Mouse (Mus musculus) spleen, adult 2 months (tissue): ENCODE results near the gene Man2a1. TPM values are rescaled to one million over a fixed set of nuclear protein-coding genes. Genes with fewer than 3 reads are reported as not detected.

Source experiments
- DNase-seq, 2 experiments: peaks; one replicate each; pipeline versions ENCODE4 v3.0.0 to v3.0.0-alpha.2; 2012 to 2021; ENCODE audit warnings: low spot score in 2 of 2, low read depth in 1 of 2
- H3K27ac ChIP-seq: fragments of 200-500 bp; 2 replicates; pipeline ENCODE4 v1.5.1; 2012; ENCODE audit warnings: low read length, inconsistent platforms; ENCODE audit not compliant: insufficient read depth
- H3K27me3 ChIP-seq: fragments of 200-500 bp; 2 replicates; pipeline ENCODE4 v1.6.1; 2012; ENCODE audit warnings: mild to moderate bottlenecking, moderate library complexity, low read length, inconsistent platforms; ENCODE audit not compliant: control insufficient read depth, insufficient read depth
- H3K36me3 ChIP-seq: fragments of 200-500 bp; 2 replicates; pipeline ENCODE4 v1.6.1; 2012; ENCODE audit warnings: mild to moderate bottlenecking, low read length, inconsistent platforms; ENCODE audit not compliant: control insufficient read depth, insufficient read depth
- H3K4me1 ChIP-seq: fragments of 200-500 bp; 2 replicates; pipeline ENCODE4 v1.6.1; 2011; ENCODE audit warnings: inconsistent platforms; ENCODE audit not compliant: control insufficient read depth, insufficient read depth, insufficient read length
- H3K4me3 ChIP-seq: fragments of 200-500 bp; 2 replicates; pipeline ENCODE4 v1.5.1; 2011; ENCODE audit warnings: mild to moderate bottlenecking, inconsistent platforms; ENCODE audit not compliant: insufficient read depth, insufficient read length; ENCODE audit errors: extremely low read depth
- CTCF ChIP-seq: fragments of 200-500 bp; IDR thresholded peaks from 2 replicates; pipeline ENCODE4 v1.5.1; 2011; ENCODE audit warnings: mild to moderate bottlenecking, inconsistent platforms; ENCODE audit not compliant: insufficient read depth, insufficient read length, insufficient replicate concordance; ENCODE audit errors: extremely low read depth
- POLR2A ChIP-seq: fragments of 200-500 bp; IDR thresholded peaks from 2 replicates; pipeline ENCODE4 v1.6.1; 2011; ENCODE audit warnings: low read depth, low read length, inconsistent platforms
- WGBS: fragments of 180-500 bp; shearing (Covaris S2); methylation state at CpG from one replicate; pipeline ENCODE4 v1.1.7; 2018; 5-methylcytosine and 5-hydroxymethylcytosine counted together
- polyA plus RNA-seq: library from polyadenylated mRNA; depleted of rRNA; stranded (reverse); fragments of >200 nt; gene quantifications from 2 replicates; pipeline ENCODE4 v1.2.3, GENCODE M21; 2012

Gene Man2a1
- polyA plus RNA-seq, 1 experiment: 10.6 TPM

GRCm38 (mm10) chr17:64681927-64682326 is 81.4 kb downstream of the Man2a1 start:
- Histone ChIP-seq H3K27ac (no peak overlapping the region), H3K36me3 (peaks cover 15% of the 10 kb centered on the region), H3K4me1 (no peaks in the 10 kb centered on the region), H3K4me3 (no peak overlapping the region), H3K27me3 (no peaks in the 10 kb centered on the region)
- TF ChIP-seq CTCF (no peak), POLR2A (no peak)
- DNase-seq: no peak
- 91% methylated on average over 2 of the region's 2 CpGs for WGBS

GRCm38 (mm10) chr17:64684088-64684487 is 83.6 kb downstream of the Man2a1 start:
- no peak for TF ChIP-seq POLR2A
- TF ChIP-seq CTCF: no peak
- no peaks in the 10 kb centered on the region; the same call in 1 of the 2 replicates for H3K4me1 ChIP-seq
- no peak for DNase-seq
- H3K36me3 ChIP-seq: peaks cover 14% of the 10 kb centered on the region
- no peak overlapping the region for H3K27ac ChIP-seq
- H3K4me3 ChIP-seq: no peak overlapping the region
- H3K27me3 ChIP-seq: no peaks in the 10 kb centered on the region
- 91% methylated on average over 4 of the region's 4 CpGs for WGBS

GRCm38 (mm10) chr17:64685216-64685903 is 84.8 kb downstream of the Man2a1 start:
- DNase-seq: no peak
- H3K4me1 ChIP-seq: no peaks in the 10 kb centered on the region; the same call in 1 of the 2 replicates
- H3K27me3 ChIP-seq: no peaks in the 10 kb centered on the region
- WGBS: 84% methylated on average over 6 of the region's 6 CpGs
- H3K4me3 ChIP-seq: no peak overlapping the region
- TF ChIP-seq CTCF (no peak), POLR2A (no peak)
- no peak overlapping the region for H3K27ac ChIP-seq
- peaks cover 17% of the 10 kb centered on the region for H3K36me3 ChIP-seq

GRCm38 (mm10) chr17:64689614-64690013 is 89.1 kb downstream of the Man2a1 start:
- H3K27me3 ChIP-seq: no peaks in the 10 kb centered on the region
- no peak for DNase-seq
- H3K36me3 ChIP-seq: peaks cover 10% of the 10 kb centered on the region
- H3K27ac ChIP-seq: no peak overlapping the region
- H3K4me1 ChIP-seq: no peaks in the 10 kb centered on the region; the same call in 1 of the 2 replicates
- WGBS: 91% methylated on average over 3 of the region's 3 CpGs
- TF ChIP-seq CTCF: no peak
- no peak overlapping the region for H3K4me3 ChIP-seq

- TF ChIP-seq POLR2A: no peak
- TF ChIP-seq CTCF: no peak
- Histone ChIP-seq H3K27me3 (no peaks in the 10 kb centered on the region), H3K4me1 (no peaks in the 10 kb centered on the region; the same call in 1 of the 2 replicates), H3K27ac (no peak overlapping the region), H3K36me3 (peaks cover 5% of the 10 kb centered on the region), H3K4me3 (no peak overlapping the region)
- no peak for DNase-seq
- WGBS: 92% methylated on average over 10 of the region's 10 CpGs
These were observed 96.8 kb downstream of the Man2a1 start for GRCm38 (mm10) chr17:64697277-64697831.

GRCm38 (mm10) chr17:64698516-64698915 is 98.0 kb downstream of the Man2a1 start:
- TF ChIP-seq POLR2A (no peak), CTCF (no peak)

More at GRCm38 (mm10) chr17:64698516-64698915, 98.0 kb downstream of the Man2a1 start:
- 93% methylated on average over 8 of the region's 8 CpGs for WGBS
- H3K36me3 ChIP-seq: peaks cover 4% of the 10 kb centered on the region
- H3K27me3 ChIP-seq: no peaks in the 10 kb centered on the region
- H3K4me1 ChIP-seq: no peaks in the 10 kb centered on the region; the same call in 1 of the 2 replicates
- no peak overlapping the region for H3K4me3 ChIP-seq
- H3K27ac ChIP-seq: no peak overlapping the region
- DNase-seq: no peak
